Mouse (Mus musculus): ENCODE results near the gene Tnfrsf13b. TPM values are rescaled to one million over a fixed set of nuclear protein-coding genes. Genes with fewer than 3 reads are reported as not detected.
"Not testable (repeated sequence)": the region's sequence is repeated elsewhere in the genome, so short reads cannot be mapped to it uniquely, and the experiment has no call there.

The Tnfrsf13b gene
- total and polyA plus RNA-seq, 2 experiments from 2014 or later: 1.4 to 1.6 TPM

- Histone ChIP-seq H3K36me3 (ENCODE audit: insufficient read depth, low read length) (no peaks in the 10 kb centered on the region), H3K9me3 (ENCODE audit: low read length) (no peaks in the 10 kb centered on the region), H3K9ac (replicated peaks; ENCODE audit: low read length, poor library complexity, severe bottlenecking) (no peak overlapping the region), H3K4me2 (ENCODE audit: low read depth, low read length, poor library complexity, severe bottlenecking) (no peak overlapping the region), H3K4me3 (ENCODE audit: low read depth, low read length) (no peak overlapping the region), H3K27me3 (ENCODE audit: insufficient read depth, low read length) (no peaks in the 10 kb centered on the region), H3K27ac (ENCODE audit: low read depth, low read length) (no peak overlapping the region), H3K4me1 (ENCODE audit: insufficient read depth, low read length) (peaks cover 3% of the 10 kb centered on the region; the same call in 1 of the 2 replicates)
- peak; percentile 32 for DNase-seq (ENCODE audit: low spot score)
- TF ChIP-seq CTCF (IDR thresholded peaks at IDR 0.05): no peak
- WGBS: 90% methylated on average over 3 of the region's 3 CpGs
- no peak for ATAC-seq (ENCODE audit: low FRiP score)
These were observed 53.8 kb downstream of the Tnfrsf13b start for GRCm38 (mm10) chr11:61180361-61180760.

- TF ChIP-seq CTCF (IDR thresholded peaks at IDR 0.05): no peak
These were observed 55.1 kb downstream of the Tnfrsf13b start for GRCm38 (mm10) chr11:61181624-61182023.

GRCm38 (mm10) chr11:61183820-61184219 lies 57.3 kb downstream of the Tnfrsf13b start:
- Histone ChIP-seq H3K36me3 (ENCODE audit: insufficient read depth, low read length) (no peaks in the 10 kb centered on the region), H3K4me2 (ENCODE audit: low read depth, low read length, poor library complexity, severe bottlenecking) (no peak overlapping the region), H3K27ac (ENCODE audit: low read depth, low read length) (no peak overlapping the region), H3K4me3 (ENCODE audit: low read depth, low read length) (no peak overlapping the region), H3K4me1 (ENCODE audit: insufficient read depth, low read length) (no peaks in the 10 kb centered on the region), H3K9ac (replicated peaks; ENCODE audit: low read length, poor library complexity, severe bottlenecking) (no peak overlapping the region), H3K27me3 (ENCODE audit: insufficient read depth, low read length) (no peaks in the 10 kb centered on the region), H3K9me3 (ENCODE audit: low read length) (no peaks in the 10 kb centered on the region)
- 76% methylated on average over 1 of the region's 1 CpGs for WGBS
- DNase-seq (ENCODE audit: low spot score) (no peak), ATAC-seq (ENCODE audit: low FRiP score) (no peak)
- no peak for TF ChIP-seq CTCF (IDR thresholded peaks at IDR 0.05)

More at GRCm38 (mm10) chr11:61181624-61182023, 55.1 kb downstream of the Tnfrsf13b start:
- Histone ChIP-seq H3K4me1 (ENCODE audit: insufficient read depth, low read length) (no peaks in the 10 kb centered on the region), H3K27ac (ENCODE audit: low read depth, low read length) (no peak overlapping the region), H3K36me3 (ENCODE audit: insufficient read depth, low read length) (no peaks in the 10 kb centered on the region), H3K9me3 (ENCODE audit: low read length) (no peaks in the 10 kb centered on the region), H3K27me3 (ENCODE audit: insufficient read depth, low read length) (no peaks in the 10 kb centered on the region), H3K4me2 (ENCODE audit: low read depth, low read length, poor library complexity, severe bottlenecking) (no peak overlapping the region), H3K9ac (replicated peaks; ENCODE audit: low read length, poor library complexity, severe bottlenecking) (no peak overlapping the region), H3K4me3 (ENCODE audit: low read depth, low read length) (no peak overlapping the region)
- DNase-seq (ENCODE audit: low spot score) (no peak), ATAC-seq (ENCODE audit: low FRiP score) (no peak)

GRCm38 (mm10) chr11:61190776-61191175 lies 64.2 kb downstream of the Tnfrsf13b start:
- Histone ChIP-seq H3K9me3 (ENCODE audit: low read length) (no peaks in the 10 kb centered on the region), H3K4me1 (ENCODE audit: insufficient read depth, low read length) (no peaks in the 10 kb centered on the region), H3K27me3 (ENCODE audit: insufficient read depth, low read length) (no peaks in the 10 kb centered on the region), H3K27ac (ENCODE audit: low read depth, low read length) (0 out of 2 replicates have a peak overlapping the region, but pooled peaks have one; percentile 32), H3K9ac (replicated peaks; ENCODE audit: low read length, poor library complexity, severe bottlenecking) (no peak overlapping the region), H3K36me3 (ENCODE audit: insufficient read depth, low read length) (no peaks in the 10 kb centered on the region), H3K4me2 (ENCODE audit: low read depth, low read length, poor library complexity, severe bottlenecking) (no peak overlapping the region), H3K4me3 (ENCODE audit: low read depth, low read length) (no peak overlapping the region)
- DNase-seq (ENCODE audit: low spot score) (peak; percentile 77), ATAC-seq (ENCODE audit: low FRiP score) (peak; percentile 56; the same call in 1 of the 2 replicates)
- TF ChIP-seq CTCF (IDR thresholded peaks at IDR 0.05): no peak
- WGBS: 24% methylated on average over 2 of the region's 2 CpGs

- not testable (repeated sequence) for H3K9ac ChIP-seq (replicated peaks; ENCODE audit: low read length, poor library complexity, severe bottlenecking); H3K4me3 ChIP-seq (ENCODE audit: low read depth, low read length); H3K9me3 ChIP-seq (ENCODE audit: low read length); H3K27me3 ChIP-seq (ENCODE audit: insufficient read depth, low read length); H3K4me2 ChIP-seq (ENCODE audit: low read depth, low read length, poor library complexity, severe bottlenecking); DNase-seq (ENCODE audit: low spot score); H3K36me3 ChIP-seq (ENCODE audit: insufficient read depth, low read length); ATAC-seq (ENCODE audit: low FRiP score); H3K4me1 ChIP-seq (ENCODE audit: insufficient read depth, low read length); H3K27ac ChIP-seq (ENCODE audit: low read depth, low read length)
- WGBS: 92% methylated on average over 7 of the region's 10 CpGs
These were observed 65.6 kb downstream of the Tnfrsf13b start for GRCm38 (mm10) chr11:61192123-61192522.

GRCm38 (mm10) chr11:61192779-61193178 lies 66.2 kb downstream of the Tnfrsf13b start:
- no peaks in the 10 kb centered on the region for H3K9me3 ChIP-seq (ENCODE audit: low read length)
- no peak overlapping the region for H3K4me3 ChIP-seq (ENCODE audit: low read depth, low read length)
- H3K27ac ChIP-seq (ENCODE audit: low read depth, low read length): no peak overlapping the region
- DNase-seq (ENCODE audit: low spot score) (no peak), ATAC-seq (ENCODE audit: low FRiP score) (no peak)
- H3K4me1 ChIP-seq (ENCODE audit: insufficient read depth, low read length): no peaks in the 10 kb centered on the region
- WGBS: 97% methylated on average over 2 of the region's 2 CpGs
- no peaks in the 10 kb centered on the region for H3K36me3 ChIP-seq (ENCODE audit: insufficient read depth, low read length)
- H3K4me2 ChIP-seq (ENCODE audit: low read depth, low read length, poor library complexity, severe bottlenecking): no peak overlapping the region
- H3K9ac ChIP-seq (replicated peaks; ENCODE audit: low read length, poor library complexity, severe bottlenecking): no peak overlapping the region
- H3K27me3 ChIP-seq (ENCODE audit: insufficient read depth, low read length): no peaks in the 10 kb centered on the region
- no peak for TF ChIP-seq CTCF (IDR thresholded peaks at IDR 0.05)
